Mouse (Mus musculus) testis, adult 2 months (tissue): ENCODE measurements around the gene Cask.

ENCODE experiments used
- CTCF ChIP-seq: fragments of 200-500 bp; IDR thresholded peaks from 2 replicates; pipeline ENCODE4 v1.5.1; 2012; ENCODE audit warnings: low read depth, mild to moderate bottlenecking, inconsistent platforms, low read length, moderate library complexity; ENCODE audit not compliant: control insufficient read depth, insufficient read depth, insufficient replicate concordance
- POLR2A ChIP-seq: fragments of 200-500 bp; IDR thresholded peaks from 2 replicates; pipeline ENCODE4 v1.6.1; 2012; ENCODE audit warnings: low read depth, mild to moderate bottlenecking, inconsistent platforms, low read length, moderate library complexity; ENCODE audit not compliant: control insufficient read depth

DNA sequence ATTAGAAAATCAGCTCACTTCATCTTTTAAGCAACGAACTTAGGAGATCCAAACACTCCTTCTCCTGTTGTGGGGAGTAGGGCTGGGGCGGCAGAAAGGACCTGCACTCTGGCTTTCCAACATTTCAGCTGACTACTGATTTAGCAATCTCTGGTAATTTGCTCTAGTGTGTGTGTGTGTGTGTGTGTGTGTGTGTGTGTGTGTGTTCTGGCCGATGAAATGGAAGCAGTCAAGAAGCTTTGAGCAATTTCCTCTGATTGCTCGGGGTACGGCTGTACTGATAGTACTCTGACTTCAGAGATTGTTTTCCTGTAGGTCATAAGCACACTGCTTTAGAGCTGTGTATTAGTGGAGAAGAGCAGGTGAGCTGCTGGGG is 331.8 kb downstream of the Cask start:
- no peak for TF ChIP-seq CTCF
- no peak for TF ChIP-seq POLR2A
